Mouse (Mus musculus) forebrain, embryonic 14.5 days (tissue): ENCODE measurements around the gene Mrs2. TPM values are rescaled to one million over a fixed set of nuclear protein-coding genes. Genes with fewer than 3 reads are reported as not detected.
A peak's percentile ranks its signal among the peaks of the same experiment; 100 is the strongest.

Experiments
- ATAC-seq: fragments of 200-750 bp; cut with Nextera tagmentation; 2 replicates; pipeline ENCODE4 v1.8.0; 2017; ENCODE audit warnings: mild to moderate bottlenecking, moderate library complexity
- DNase-seq: peaks from one replicate; pipeline ENCODE4 v3.0.0-alpha.2; 2015; ENCODE audit warnings: low spot score
- H3K27ac ChIP-seq: fragments of 300-500 bp; sonication (generic); 2 replicates; pipeline ENCODE4 v1.5.1; 2014; ENCODE audit warnings: low read depth, mild to moderate bottlenecking, control low read depth, low read length, moderate library complexity
- H3K27me3 ChIP-seq: fragments of 300-500 bp; sonication (generic); replicated peaks from 2 replicates; pipeline ENCODE4 v1.6.1; 2014; ENCODE audit warnings: low read length, control low read depth, mixed read lengths; ENCODE audit not compliant: control insufficient read depth, insufficient read depth
- H3K36me3 ChIP-seq: fragments of 300-500 bp; sonication (generic); 2 replicates; pipeline ENCODE4 v1.6.1; 2014; ENCODE audit warnings: low read length, control low read depth; ENCODE audit not compliant: control insufficient read depth, insufficient read depth
- H3K4me1 ChIP-seq: fragments of 300-500 bp; sonication (generic); 2 replicates; pipeline ENCODE4 v1.6.1; 2014; ENCODE audit warnings: antibody characterized with exemption, low read length, control low read depth; ENCODE audit not compliant: control insufficient read depth, insufficient read depth
- H3K4me2 ChIP-seq: fragments of 300-500 bp; sonication (generic); 2 replicates; pipeline ENCODE4 v1.6.1; 2014; ENCODE audit warnings: mild to moderate bottlenecking, control low read depth, low read length
- H3K4me3 ChIP-seq: fragments of 300-500 bp; sonication (generic); 2 replicates; pipeline ENCODE4 v1.5.1; 2014; ENCODE audit warnings: low read depth, low read length, control low read depth
- H3K9ac ChIP-seq: fragments of 300-500 bp; sonication (generic); 2 replicates; pipeline ENCODE4 v1.6.1; 2014; ENCODE audit warnings: mild to moderate bottlenecking, low read length, control low read depth, moderate library complexity
- H3K9me3 ChIP-seq: fragments of 300-500 bp; sonication (generic); replicated peaks from 2 replicates; pipeline ENCODE4 v1.6.1; 2016; ENCODE audit warnings: low read length, control low read depth, mixed read lengths; ENCODE audit not compliant: control insufficient read depth
- WGBS: fragments of 180-500 bp; shearing (Covaris S2); extraction: QIAGEN DNeasy Blood & Tissue Kit; methylation state at CpG from one replicate; pipeline ENCODE4 v1.1.7; 2014; 5-methylcytosine and 5-hydroxymethylcytosine counted together
- polyA plus RNA-seq: library from polyadenylated mRNA; unstranded; fragments of >200 nt; fragmentation: Nextera tagmentation; extraction: Ambion mirVana; gene quantifications from 2 replicates; pipeline ENCODE4 v1.2.1, GENCODE M21; 2014

Mrs2 gene
- polyA plus RNA-seq, 1 experiment from 2014 or later: 18.1 TPM

DNA sequence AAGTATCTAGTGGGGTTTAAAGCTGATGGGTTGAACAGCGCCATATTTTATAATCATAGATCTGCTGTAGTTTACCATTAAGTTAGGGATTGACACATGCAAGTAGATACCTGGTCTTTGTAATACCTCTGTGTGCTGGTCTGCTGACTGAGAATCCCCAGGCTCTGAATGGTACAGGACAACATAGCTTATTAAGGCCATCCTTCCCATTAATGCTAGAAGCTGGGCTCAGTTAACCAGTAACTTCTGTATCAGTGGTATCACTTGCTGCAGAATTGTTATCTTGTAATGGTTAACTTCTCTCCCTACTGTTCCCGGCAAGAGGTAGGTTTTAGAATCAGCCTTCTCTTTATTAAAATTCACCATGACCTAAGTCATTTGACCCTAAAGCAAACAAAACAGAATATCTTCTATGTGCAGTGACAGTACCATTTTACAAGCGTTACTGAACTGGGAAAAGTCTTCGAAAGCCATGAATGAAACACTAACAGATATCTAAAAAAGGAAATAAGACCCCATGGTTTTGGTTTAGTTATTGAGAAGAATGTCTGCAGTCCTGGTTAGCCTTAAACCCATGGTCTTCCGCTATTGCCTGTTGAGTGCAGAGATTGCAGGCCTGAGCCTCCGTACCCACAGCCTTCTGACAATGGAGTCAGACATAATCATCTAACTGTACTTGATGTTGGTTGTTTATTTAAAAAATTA is 6.4 kb upstream of the Mrs2 start:
- no peak overlapping the region for H3K4me2 ChIP-seq
- no peaks in the 10 kb centered on the region for H3K27me3 ChIP-seq
- no peak overlapping the region for H3K9ac ChIP-seq
- no peak overlapping the region for H3K27ac ChIP-seq
- no peaks in the 10 kb centered on the region for H3K36me3 ChIP-seq
- no peaks in the 10 kb centered on the region for H3K4me1 ChIP-seq
- no peak for ATAC-seq
- no peak overlapping the region for H3K4me3 ChIP-seq
- WGBS: 95% methylated on average over 6 of the region's 6 CpGs
- H3K9me3 ChIP-seq: no peaks in the 10 kb centered on the region
- no peak for DNase-seq

- DNase-seq (peak; percentile 58), ATAC-seq (no peak)
- Histone ChIP-seq H3K27me3 (no peaks in the 10 kb centered on the region), H3K9ac (no peak overlapping the region), H3K4me3 (no peak overlapping the region), H3K9me3 (no peaks in the 10 kb centered on the region), H3K4me2 (no peak overlapping the region), H3K36me3 (no peaks in the 10 kb centered on the region), H3K4me1 (no peaks in the 10 kb centered on the region), H3K27ac (no peak overlapping the region)
- WGBS: 30% methylated on average over 2 of the region's 2 CpGs
These were observed 4.5 kb upstream of the Mrs2 start for GRCm38 (mm10) chr13:25024655-25025054.

- Histone ChIP-seq H3K4me1 (peaks cover 9% of the 10 kb centered on the region; the same call in 1 of the 2 replicates), H3K4me3 (no peak overlapping the region), H3K27me3 (no peaks in the 10 kb centered on the region), H3K9me3 (no peaks in the 10 kb centered on the region), H3K4me2 (no peak overlapping the region), H3K27ac (no peak overlapping the region), H3K36me3 (0 out of 2 replicates have a peak, but pooled peaks cover 2% of the 10 kb centered on the region), H3K9ac (no peak overlapping the region)
- ATAC-seq (no peak), DNase-seq (no peak)
- WGBS: 81% methylated on average over 3 of the region's 3 CpGs
These were observed 3.0 kb upstream of the Mrs2 start for GRCm38 (mm10) chr13:25023129-25023528.

DNA sequence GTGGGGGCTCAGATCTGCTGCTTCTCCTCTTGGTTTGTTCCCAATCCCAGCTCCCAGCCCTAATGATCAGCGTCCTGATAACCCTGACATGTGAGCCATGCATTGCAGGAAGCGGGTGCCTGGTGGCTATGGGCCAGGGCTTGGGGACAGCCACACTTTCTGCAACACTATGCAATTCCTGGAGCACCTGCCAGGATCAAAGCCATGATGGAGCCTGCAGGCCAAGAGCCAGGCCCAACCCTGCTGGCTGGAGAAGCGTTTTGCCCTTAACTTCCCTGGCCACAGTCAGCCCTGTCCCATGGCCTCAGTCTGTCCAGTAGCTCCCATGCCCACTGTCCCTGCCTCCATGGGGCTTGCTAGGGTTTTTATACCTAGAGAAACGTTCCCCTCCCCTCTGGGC is 2.2 kb upstream of the Mrs2 start:
- DNase-seq: no peak
- Histone ChIP-seq H3K27me3 (no peaks in the 10 kb centered on the region), H3K9me3 (no peaks in the 10 kb centered on the region), H3K36me3 (peaks cover 9% of the 10 kb centered on the region), H3K9ac (no peak overlapping the region), H3K4me3 (no peak overlapping the region), H3K4me2 (no peak overlapping the region), H3K27ac (no peak overlapping the region), H3K4me1 (peaks cover 9% of the 10 kb centered on the region; the same call in 1 of the 2 replicates)
- 66% methylated on average over 4 of the region's 4 CpGs for WGBS
- no peak for ATAC-seq

DNA sequence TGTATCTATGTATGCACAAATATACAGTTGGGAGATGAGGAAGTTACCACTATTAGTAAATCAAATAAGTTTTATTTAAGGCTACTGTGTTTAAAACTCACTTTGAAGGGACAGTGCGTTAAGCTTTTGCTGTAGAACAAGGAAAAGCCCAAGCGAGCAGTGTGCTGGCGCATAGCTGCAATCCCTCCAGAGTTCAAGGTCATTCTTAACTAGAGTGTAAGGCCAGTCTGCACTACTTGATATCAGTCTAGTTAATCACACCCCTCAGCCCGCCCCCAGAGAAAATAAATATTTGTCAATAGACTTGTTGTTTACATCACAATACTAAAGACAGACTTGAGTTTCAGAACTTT is 337 bp upstream of the Mrs2 start:
- WGBS: 61% methylated on average over 4 of the region's 4 CpGs

GRCm38 (mm10) chr13:25018316-25018715 is 1.9 kb downstream of the Mrs2 start:
- Histone ChIP-seq H3K9ac (no peak overlapping the region), H3K4me1 (peaks cover 9% of the 10 kb centered on the region; the same call in 1 of the 2 replicates), H3K4me3 (no peak overlapping the region), H3K9me3 (no peaks in the 10 kb centered on the region), H3K27ac (no peak overlapping the region), H3K27me3 (no peaks in the 10 kb centered on the region), H3K4me2 (peak overlapping the region; percentile 81), H3K36me3 (peaks cover 12% of the 10 kb centered on the region)
- ATAC-seq (no peak), DNase-seq (no peak)
- WGBS: 93% methylated on average over 9 of the region's 9 CpGs

More for the DNA sequence above, 337 bp upstream of the Mrs2 start:
- H3K9ac ChIP-seq: peak overlapping the region; percentile 90
- peaks cover 12% of the 10 kb centered on the region for H3K36me3 ChIP-seq
- no peaks in the 10 kb centered on the region for H3K27me3 ChIP-seq
- H3K9me3 ChIP-seq: no peaks in the 10 kb centered on the region
- peak; percentile 24 for ATAC-seq
- peak overlapping the region; percentile 81 for H3K4me2 ChIP-seq
- no peak overlapping the region for H3K27ac ChIP-seq
- H3K4me3 ChIP-seq: peak overlapping the region; percentile 90
- no peak for DNase-seq
- H3K4me1 ChIP-seq: peaks cover 9% of the 10 kb centered on the region; the same call in 1 of the 2 replicates

- H3K4me2 ChIP-seq: no peak overlapping the region
- H3K27ac ChIP-seq: no peak overlapping the region
- DNase-seq (peak; percentile 28), ATAC-seq (no peak)
- WGBS: 86% methylated on average over 6 of the region's 8 CpGs
- no peaks in the 10 kb centered on the region for H3K4me1 ChIP-seq
- H3K36me3 ChIP-seq: peaks cover 28% of the 10 kb centered on the region
- H3K9ac ChIP-seq: no peak overlapping the region
- no peaks in the 10 kb centered on the region for H3K9me3 ChIP-seq
- no peak overlapping the region for H3K4me3 ChIP-seq
- H3K27me3 ChIP-seq: no peaks in the 10 kb centered on the region
These were observed 13.1 kb downstream of the Mrs2 start for GRCm38 (mm10) chr13:25007115-25007514.

DNA sequence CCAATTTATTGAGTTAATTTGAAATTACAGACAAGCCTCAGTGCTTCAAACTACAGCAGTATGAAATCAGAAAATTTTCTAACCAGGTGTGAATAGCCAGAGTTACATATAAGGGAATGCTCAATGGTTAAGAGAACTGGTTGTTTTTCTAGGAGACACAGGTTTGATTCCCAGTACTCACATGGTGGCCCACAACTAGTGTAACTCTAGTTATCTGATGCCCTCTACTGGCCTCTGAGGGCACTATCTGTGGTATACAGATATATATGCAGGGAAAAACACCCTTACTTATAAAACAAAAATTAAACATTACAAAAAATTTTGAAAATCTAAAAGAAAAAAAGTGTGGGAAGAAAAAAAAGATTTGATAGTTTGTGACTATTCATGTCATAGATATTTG is 17.2 kb downstream of the Mrs2 start:
- Histone ChIP-seq H3K4me3 (no peak overlapping the region), H3K9ac (no peak overlapping the region), H3K27ac (no peak overlapping the region), H3K27me3 (no peaks in the 10 kb centered on the region), H3K9me3 (no peaks in the 10 kb centered on the region), H3K4me2 (no peak overlapping the region), H3K36me3 (peaks cover 63% of the 10 kb centered on the region), H3K4me1 (no peaks in the 10 kb centered on the region)
- DNase-seq (peak; percentile 25), ATAC-seq (no peak)

DNA sequence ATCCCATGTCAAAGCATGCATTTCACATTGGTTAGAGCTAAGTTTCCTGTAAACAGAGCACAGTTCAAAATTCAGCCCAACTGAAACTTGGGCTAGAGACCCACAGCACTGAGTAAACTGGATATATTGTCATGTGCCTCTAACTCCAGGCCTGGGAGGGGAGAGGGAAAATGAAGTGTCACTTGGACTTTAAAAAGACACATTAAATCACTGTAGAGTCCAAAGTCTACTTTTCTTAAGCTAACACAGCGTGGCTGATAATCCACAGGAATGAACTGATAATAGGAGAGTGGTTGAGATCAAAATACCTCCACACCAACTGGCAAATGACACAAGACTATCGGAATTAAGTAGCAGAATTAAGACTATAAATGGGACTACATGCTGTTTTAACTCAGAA is 20.6 kb downstream of the Mrs2 start:
- Histone ChIP-seq H3K27me3 (no peaks in the 10 kb centered on the region), H3K36me3 (peaks cover 79% of the 10 kb centered on the region), H3K4me2 (no peak overlapping the region), H3K4me1 (no peaks in the 10 kb centered on the region), H3K4me3 (no peak overlapping the region), H3K9ac (no peak overlapping the region), H3K27ac (no peak overlapping the region), H3K9me3 (no peaks in the 10 kb centered on the region)
- DNase-seq (no peak), ATAC-seq (no peak)
- 94% methylated on average over 2 of the region's 2 CpGs for WGBS
